Mouse (Mus musculus) ovary, postnatal 10 days (tissue): ENCODE results near the gene Rnf208.

ENCODE experiments used
- DNase-seq: peaks from one replicate; pipeline ENCODE4 v3.0.0; 2022; ENCODE audit warnings: low spot score

The Rnf208 gene

GRCm38 (mm10) chr2:25224766-25225752 lies 17.0 kb upstream of the Rnf208 start:
- DNase-seq: peak; percentile 87

- no peak for DNase-seq
These were observed 16.2 kb upstream of the Rnf208 start for GRCm38 (mm10) chr2:25225811-25226379.

- DNase-seq: no peak
These were observed 15.2 kb upstream of the Rnf208 start for GRCm38 (mm10) chr2:25226864-25227263.

- DNase-seq: no peak
These were observed 14.6 kb upstream of the Rnf208 start for GRCm38 (mm10) chr2:25227406-25227805.

GRCm38 (mm10) chr2:25228431-25228889 lies 13.6 kb upstream of the Rnf208 start:
- DNase-seq: peak; percentile 57

- DNase-seq: no peak
These were observed 13.0 kb upstream of the Rnf208 start for GRCm38 (mm10) chr2:25228995-25229530.

- no peak for DNase-seq
These were observed 12.5 kb upstream of the Rnf208 start for GRCm38 (mm10) chr2:25229582-25229981.

- no peak for DNase-seq
These were observed 11.5 kb upstream of the Rnf208 start for GRCm38 (mm10) chr2:25230581-25230980.

- no peak for DNase-seq
These were observed 11.0 kb upstream of the Rnf208 start for GRCm38 (mm10) chr2:25231038-25231437.

- no peak for DNase-seq
These were observed 8.6 kb upstream of the Rnf208 start for GRCm38 (mm10) chr2:25233421-25233820.

GRCm38 (mm10) chr2:25234050-25234449 lies 8.0 kb upstream of the Rnf208 start, which contains the start of gene Slc34a3:
Gene Slc34a3, minus strand, starts transcription at chr2:25234364.
- no peak for DNase-seq

GRCm38 (mm10) chr2:25234551-25235220 lies 7.4 kb upstream of the Rnf208 start:
- DNase-seq: no peak

- DNase-seq: no peak
These were observed 5.4 kb upstream of the Rnf208 start, which contains the start of gene Rnf224 for GRCm38 (mm10) chr2:25236614-25237013. Gene Rnf224, minus strand, starts transcription at chr2:25236787.

- no peak for DNase-seq
These were observed 4.5 kb upstream of the Rnf208 start for GRCm38 (mm10) chr2:25237522-25237921.

- DNase-seq: no peak
These were observed 3.9 kb upstream of the Rnf208 start for GRCm38 (mm10) chr2:25238106-25238505.

- DNase-seq: no peak
These were observed 2.3 kb upstream of the Rnf208 start for GRCm38 (mm10) chr2:25239766-25240165.

GRCm38 (mm10) chr2:25240310-25240709 lies 1.7 kb upstream of the Rnf208 start:
- no peak for DNase-seq

GRCm38 (mm10) chr2:25240723-25241437 lies 1.2 kb upstream of the Rnf208 start:
- DNase-seq: no peak

- no peak for DNase-seq
These were observed 648 bp upstream of the Rnf208 start for GRCm38 (mm10) chr2:25241438-25241775.

GRCm38 (mm10) chr2:25243342-25243741 lies 1.3 kb downstream of the Rnf208 start:
- no peak for DNase-seq

GRCm38 (mm10) chr2:25244144-25244543 lies 2.1 kb downstream of the Rnf208 start:
- no peak for DNase-seq
